Mouse (Mus musculus) bone marrow macrophage, adult 2 months (primary cell): Measurements from ENCODE around the gene Esrra. TPM values are rescaled to one million over a fixed set of nuclear protein-coding genes. Genes with fewer than 3 reads are reported as not detected.

Experiments
- H3K27ac ChIP-seq: 2 replicates; pipeline ENCODE4 v1.5.1; 2012; ENCODE audit warnings: low read depth, low read length; ENCODE audit not compliant: insufficient read depth
- H3K4me1 ChIP-seq: 2 replicates; pipeline ENCODE4 v1.6.1; 2012; ENCODE audit warnings: low read length; ENCODE audit not compliant: control insufficient read depth, insufficient read depth
- H3K4me3 ChIP-seq: 2 replicates; pipeline ENCODE4 v1.5.1; 2012; ENCODE audit warnings: mild to moderate bottlenecking, low read length, moderate library complexity; ENCODE audit not compliant: insufficient read depth
- CTCF ChIP-seq: IDR thresholded peaks from 2 replicates; pipeline ENCODE4 v1.5.1; 2012; ENCODE audit warnings: low read depth, mild to moderate bottlenecking, low read length, moderate library complexity
- POLR2A ChIP-seq: IDR thresholded peaks from 2 replicates; pipeline ENCODE4 v1.6.1; 2012; ENCODE audit warnings: mild to moderate bottlenecking, low read depth, low read length, borderline replicate concordance
- polyA plus RNA-seq: library from polyadenylated mRNA; stranded (reverse); fragments of >200 nt; gene quantifications from 2 replicates; pipeline ENCODE4 v1.2.4, GENCODE M21; 2012; ENCODE audit not compliant: missing spikeins, insufficient read depth, insufficient read length

Gene Esrra
- polyA plus RNA-seq, 1 experiment, result 41.6 TPM

GRCm38 (mm10) chr19:6941372-6942248, 20.0 kb upstream of the Esrra start, which contains the start of gene Bad:
Bad (plus strand) TSS chr19:6941861.
- TF ChIP-seq CTCF (no peak), POLR2A (no peak; the same call in 1 of the 2 replicates)
- Histone ChIP-seq H3K4me3 (peak within 1 kb of the TSS; percentile 92), H3K4me1 (peaks cover 10% of the 10 kb centered on the region), H3K27ac (peak within 1 kb of the TSS; percentile 97)

GRCm38 (mm10) chr19:6940396-6941351, 19.1 kb upstream of the Esrra start:
- Histone ChIP-seq H3K4me3 (peak overlapping the region; percentile 92), H3K4me1 (peaks cover 2% of the 10 kb centered on the region; the same call in 1 of the 2 replicates), H3K27ac (peak overlapping the region; percentile 57)
- no peak for TF ChIP-seq POLR2A
- no peak for TF ChIP-seq CTCF

DNA sequence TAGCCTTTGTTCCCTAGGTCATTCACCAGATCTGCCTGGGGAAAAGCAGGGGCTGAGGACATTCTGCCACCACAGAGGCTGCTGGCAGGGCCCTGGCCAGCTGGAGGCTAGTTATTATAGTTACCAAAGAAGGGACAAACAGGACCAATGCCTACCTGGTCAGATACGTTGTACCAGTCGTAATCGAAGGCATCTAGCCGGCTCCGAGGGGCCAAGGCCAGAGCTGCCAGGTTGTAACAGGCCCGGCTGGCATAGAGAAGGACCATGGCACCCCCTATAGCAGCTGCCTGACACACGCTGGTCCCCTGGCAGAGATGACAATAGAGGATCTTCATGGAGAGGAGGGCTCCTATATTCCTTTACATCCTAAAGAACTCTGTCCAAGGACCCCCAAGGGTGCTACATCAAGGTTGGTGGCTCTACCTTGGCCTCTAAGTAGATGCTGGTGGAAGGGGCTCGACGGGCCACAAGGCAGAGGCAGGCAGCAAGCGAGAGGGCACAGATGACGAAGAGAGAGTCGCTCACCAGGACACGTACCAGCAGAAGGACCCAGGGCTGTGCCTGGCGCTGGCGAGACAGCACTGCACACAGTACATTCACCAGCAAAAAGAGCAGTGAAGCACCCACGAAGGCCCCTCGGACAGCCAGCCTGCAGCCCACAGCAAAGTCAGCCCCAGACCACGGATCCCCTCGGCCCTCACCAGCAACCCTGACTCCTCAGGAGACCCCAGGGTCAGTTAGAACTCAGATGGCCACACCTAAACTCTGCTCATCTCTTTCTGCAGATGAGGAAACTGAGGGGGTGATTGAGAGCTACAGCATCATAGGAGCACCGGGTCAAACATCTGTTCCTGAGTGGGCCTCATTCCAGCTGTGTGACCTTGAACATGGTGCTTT, 17.7 kb upstream of the Esrra start:
- no peak overlapping the region for H3K27ac ChIP-seq
- TF ChIP-seq POLR2A (no peak), CTCF (no peak)
- H3K4me1 ChIP-seq, result peaks cover 2% of the 10 kb centered on the region; the same call in 1 of the 2 replicates
- no peak overlapping the region for H3K4me3 ChIP-seq

GRCm38 (mm10) chr19:6937541-6938465, 16.2 kb upstream of the Esrra start:
- Histone ChIP-seq H3K27ac (no peak overlapping the region), H3K4me1 (no peaks in the 10 kb centered on the region; the same call in 1 of the 2 replicates)

DNA sequence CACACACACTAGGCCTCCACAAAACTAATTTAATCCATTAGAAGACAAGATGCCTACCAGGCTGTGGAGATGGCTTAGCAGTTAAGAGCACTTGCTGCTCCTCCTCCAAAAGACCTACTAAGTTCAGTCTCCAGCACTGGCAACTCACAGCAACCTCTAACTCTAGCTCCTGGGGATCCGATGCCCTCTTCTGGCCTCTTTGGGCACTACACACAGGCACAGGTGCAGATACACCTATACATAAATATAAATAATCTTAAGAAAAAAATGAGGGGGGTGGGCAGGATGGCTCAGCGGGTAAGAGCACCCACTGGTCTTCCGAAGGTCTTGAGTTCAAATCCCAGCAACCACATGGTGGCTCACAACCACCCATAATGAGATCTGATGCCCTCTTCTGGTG, 14.7 kb upstream of the Esrra start:
- Histone ChIP-seq H3K4me3 (no peak overlapping the region), H3K27ac (no peak overlapping the region), H3K4me1 (no peaks in the 10 kb centered on the region; the same call in 1 of the 2 replicates)
- TF ChIP-seq POLR2A, result no peak
- TF ChIP-seq CTCF, result peak; percentile 70

More at GRCm38 (mm10) chr19:6937541-6938465, 16.2 kb upstream of the Esrra start:
- no peak for TF ChIP-seq POLR2A
- no peak overlapping the region for H3K4me3 ChIP-seq

DNA sequence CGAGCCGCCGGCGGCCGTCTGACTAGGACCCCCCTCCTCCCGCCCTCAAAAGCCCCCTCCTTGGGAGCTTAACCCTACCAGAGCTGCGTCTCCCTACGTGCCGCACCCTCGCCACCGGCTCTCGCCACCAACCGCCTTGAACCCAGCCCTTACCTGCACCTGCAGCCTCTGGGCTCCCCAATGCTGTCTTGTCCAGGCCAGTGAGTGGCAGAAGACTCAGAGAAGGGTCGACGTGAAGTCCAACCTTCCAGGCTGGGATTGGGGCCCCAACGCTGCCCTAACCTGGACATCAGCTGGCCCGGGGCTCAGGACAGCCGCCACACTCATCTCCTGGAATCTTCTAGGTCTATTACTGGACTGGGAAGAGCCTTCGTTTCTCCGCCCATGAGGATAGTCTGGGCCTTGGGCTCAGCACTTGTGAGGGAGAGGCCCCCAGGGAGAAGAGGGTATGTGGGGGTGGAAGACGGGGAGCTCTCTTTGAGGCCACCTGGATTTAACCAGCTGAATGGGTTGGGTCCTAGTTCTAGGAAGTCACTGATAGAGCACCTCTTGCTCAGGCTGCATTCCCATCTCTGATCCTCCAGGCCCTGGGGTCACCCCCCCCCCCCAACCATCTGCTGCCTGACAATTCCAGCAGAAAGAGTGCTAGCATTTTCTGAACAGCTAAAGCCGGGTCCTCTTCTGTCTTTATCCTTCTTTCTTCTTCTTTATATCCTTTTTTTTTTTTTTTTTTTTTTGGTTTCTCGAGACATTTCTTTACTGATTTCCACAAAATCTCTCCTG, 12.8 kb upstream of the Esrra start, which contains the start of gene Kcnk4:
TSS of gene Kcnk4 (minus strand) at position 321 of the 783 bp plus-strand sequence.
- TF ChIP-seq POLR2A (no peak), CTCF (no peak)
- H3K4me3 ChIP-seq, result peak within 1 kb of the TSS; percentile 45
- H3K4me1 ChIP-seq, result no peaks in the 10 kb centered on the region
- no peak within 1 kb of the TSS for H3K27ac ChIP-seq

DNA sequence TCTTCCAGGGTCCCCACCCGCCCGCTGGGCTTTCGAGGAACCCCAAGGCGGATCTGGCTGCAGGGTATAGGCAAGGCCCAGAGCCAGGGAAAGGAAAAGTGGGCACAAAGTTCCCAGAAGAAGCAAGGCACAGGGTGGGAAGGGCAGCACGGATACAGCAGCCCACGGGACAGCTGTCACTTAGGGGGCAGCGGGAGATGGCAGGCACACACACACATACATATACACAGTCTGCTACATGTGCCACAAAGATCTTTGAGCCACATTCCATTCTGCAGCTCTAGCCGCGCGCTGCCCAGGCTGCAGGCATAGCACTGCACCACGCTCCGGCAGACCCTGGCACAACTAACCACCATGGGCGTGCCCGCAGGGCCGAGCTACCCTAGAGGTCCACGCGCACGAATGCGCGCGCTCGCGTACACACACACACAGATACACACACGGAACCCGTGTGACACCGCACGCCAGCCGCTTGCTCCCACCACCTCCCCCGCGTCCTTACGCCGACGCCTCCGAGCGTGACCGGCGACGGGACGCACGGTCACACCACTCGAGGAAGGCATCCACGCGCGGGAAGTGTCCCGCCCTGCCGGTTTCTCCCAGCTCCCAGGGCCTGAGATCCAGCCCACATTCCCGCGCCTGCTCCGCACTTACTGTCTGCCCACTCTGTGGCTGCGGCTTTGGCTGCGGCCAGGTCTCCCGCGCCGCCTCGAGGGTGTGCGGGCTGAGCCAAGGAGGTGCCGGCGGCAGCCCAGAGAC, 12.0 kb upstream of the Esrra start:
- Histone ChIP-seq H3K27ac (no peak overlapping the region), H3K4me1 (no peaks in the 10 kb centered on the region), H3K4me3 (peak overlapping the region; percentile 45)
- TF ChIP-seq CTCF (no peak), POLR2A (no peak)
